Mouse (Mus musculus): ENCODE data around the gene BC048562.

BC048562 gene

DNA sequence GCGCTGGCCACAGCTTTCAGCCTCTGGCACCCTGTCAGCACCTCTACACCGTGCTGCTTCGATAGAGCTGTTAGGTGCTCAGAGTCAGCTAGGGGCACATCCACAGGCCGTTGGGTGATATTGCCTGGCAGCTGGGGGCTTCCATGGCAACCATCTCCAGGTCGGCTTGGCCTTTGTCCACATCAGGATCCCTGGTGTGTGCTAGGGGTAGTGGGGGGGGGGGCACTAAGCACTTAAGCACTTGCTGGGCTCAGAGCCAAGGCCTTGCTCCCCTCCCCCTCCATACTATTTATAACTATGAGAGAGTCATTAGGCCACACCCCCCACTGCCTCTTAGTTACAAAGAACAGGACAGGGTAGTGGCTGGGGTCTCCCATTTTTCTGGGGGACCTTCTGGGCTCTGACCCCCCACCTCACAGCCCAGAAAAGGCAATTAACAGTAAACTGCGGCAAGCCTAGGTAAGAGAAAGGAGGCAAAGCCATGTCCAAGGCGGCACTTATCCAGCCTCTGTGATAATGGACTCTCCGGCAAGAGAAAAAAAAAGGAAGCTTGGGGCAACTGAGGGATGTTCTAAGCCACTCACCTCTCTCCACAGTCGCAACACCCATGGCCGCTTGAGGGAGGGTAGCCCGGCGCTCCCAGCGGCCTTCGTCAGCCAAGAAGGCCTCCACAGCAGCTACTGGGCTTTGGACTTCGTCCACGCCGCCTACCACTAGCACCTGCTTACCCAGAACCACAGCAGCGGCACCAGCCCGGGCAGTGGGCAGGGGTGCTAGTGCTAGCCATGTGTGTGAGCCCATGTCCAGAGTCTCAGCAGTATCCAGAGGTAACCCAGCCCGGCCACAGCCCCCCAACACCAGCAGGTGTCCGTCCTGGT is 14.2 kb downstream of the BC048562 start:
- DNase-seq (ENCODE audit: low spot score), result no peak

DNA sequence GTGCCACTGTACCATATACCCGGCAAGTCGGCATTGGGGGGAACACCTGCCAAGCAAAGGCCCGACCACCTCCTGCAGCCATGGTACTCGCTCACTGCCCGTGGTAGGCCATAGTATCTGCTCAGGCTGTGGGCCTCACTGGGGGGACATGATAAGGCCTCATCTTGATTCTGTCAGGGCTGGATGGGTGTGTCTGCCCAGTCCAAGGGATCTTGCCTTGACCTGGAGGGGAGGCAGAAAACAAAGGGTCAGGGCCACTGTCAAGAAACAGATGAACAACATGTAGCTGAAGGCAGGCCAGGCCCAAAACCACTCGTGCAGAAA is 14.8 kb downstream of the BC048562 start:
- no peak for DNase-seq (ENCODE audit: low spot score)

- DNase-seq (ENCODE audit: low spot score), result no peak
Observed at GRCm38 (mm10) chr9:108451519-108452160, 15.4 kb downstream of the BC048562 start.

DNA sequence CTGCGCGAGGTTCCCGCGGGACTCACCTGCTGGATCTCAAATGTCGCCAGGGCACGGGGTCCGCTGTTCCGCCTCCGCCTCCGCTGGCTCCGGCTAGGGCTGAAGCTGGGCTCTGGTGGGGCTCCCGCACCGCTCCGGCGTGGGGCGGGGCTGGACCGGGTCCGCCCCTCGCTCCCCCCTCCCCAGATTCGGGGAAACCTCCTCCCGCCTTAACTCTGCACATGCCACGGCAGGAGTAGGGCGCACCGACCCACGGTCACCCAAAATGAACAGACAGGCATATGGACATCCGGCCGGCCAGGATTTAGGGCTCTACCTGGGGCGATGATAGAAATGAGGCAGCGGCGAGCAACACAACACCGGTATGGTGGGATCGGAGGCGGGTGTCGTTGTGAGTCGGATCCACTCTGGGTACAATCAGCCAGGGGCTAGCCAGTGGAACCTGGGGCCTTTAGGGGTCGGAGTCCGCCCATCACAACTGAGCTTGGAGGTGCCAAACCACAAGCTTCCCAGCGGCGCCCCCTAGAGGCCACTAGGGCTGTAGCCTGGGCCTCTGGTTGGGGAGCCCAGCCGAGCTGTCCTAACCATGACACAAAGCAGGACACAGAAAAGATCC is 16.1 kb downstream of the BC048562 start:
- peak; percentile 79 for DNase-seq (ENCODE audit: low spot score)

- DNase-seq (ENCODE audit: low spot score), result no peak
Observed at GRCm38 (mm10) chr9:108452911-108453310, 16.6 kb downstream of the BC048562 start.

- DNase-seq (ENCODE audit: low spot score), result no peak
Observed at GRCm38 (mm10) chr9:108453458-108453857, 17.2 kb downstream of the BC048562 start.

- DNase-seq (ENCODE audit: low spot score), result no peak
Observed at GRCm38 (mm10) chr9:108454429-108454828, 18.1 kb downstream of the BC048562 start.

GRCm38 (mm10) chr9:108455747-108456571 is 19.7 kb downstream of the BC048562 start:
- DNase-seq (ENCODE audit: low spot score), result no peak

GRCm38 (mm10) chr9:108456953-108457352 is 20.7 kb downstream of the BC048562 start:
- DNase-seq (ENCODE audit: low spot score), result no peak

DNA sequence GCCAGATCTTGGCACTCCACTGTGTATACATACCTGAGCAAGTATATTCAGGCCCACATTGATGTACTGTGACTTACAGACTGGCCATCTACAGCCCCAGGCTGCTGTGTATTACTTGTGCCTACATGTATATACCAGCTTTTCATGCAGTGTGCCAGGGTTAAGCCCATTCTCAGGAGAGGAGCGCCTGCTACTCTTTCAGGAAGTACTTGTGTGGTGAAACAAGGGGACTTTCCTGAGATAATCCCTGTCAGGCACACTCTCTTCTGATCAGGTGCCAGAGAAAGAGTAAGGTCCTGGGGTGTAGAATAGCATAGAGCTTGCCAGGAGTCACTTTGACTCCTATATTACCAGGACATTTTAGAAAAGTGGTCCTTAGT is 23.6 kb downstream of the BC048562 start:
- DNase-seq (ENCODE audit: low spot score), result no peak

- DNase-seq (ENCODE audit: low spot score), result peak; percentile 71
Observed at GRCm38 (mm10) chr9:108460319-108461178, 24.3 kb downstream of the BC048562 start, which contains the start of gene Ccdc71. Gene Ccdc71, plus strand, starts transcription at chr9:108460527.

- DNase-seq (ENCODE audit: low spot score), result no peak
Observed at GRCm38 (mm10) chr9:108461181-108461631, 24.9 kb downstream of the BC048562 start, which contains the start of gene Klhdc8b. Gene Klhdc8b, minus strand, starts transcription at chr9:108461581.

DNA sequence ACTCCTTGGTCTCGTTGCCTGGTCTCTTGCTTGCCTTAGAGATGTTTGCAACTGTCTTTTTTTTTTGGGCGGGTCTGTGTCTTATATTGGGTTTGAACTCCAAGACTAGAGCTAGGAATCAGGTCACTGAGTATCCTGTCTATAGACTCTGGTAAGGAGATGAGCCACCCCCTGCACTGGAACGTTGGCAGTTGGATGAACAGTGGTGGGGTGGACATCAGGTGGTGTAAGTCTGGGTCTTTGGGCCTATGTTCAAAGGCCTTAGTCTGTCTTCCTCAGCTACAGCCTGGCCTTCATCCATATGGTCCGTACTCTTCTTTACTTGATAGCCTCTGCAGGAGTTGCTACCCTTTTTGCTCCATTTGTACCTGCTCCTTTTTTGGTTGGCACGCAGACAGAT is 25.4 kb downstream of the BC048562 start:
- DNase-seq (ENCODE audit: low spot score), result no peak

DNA sequence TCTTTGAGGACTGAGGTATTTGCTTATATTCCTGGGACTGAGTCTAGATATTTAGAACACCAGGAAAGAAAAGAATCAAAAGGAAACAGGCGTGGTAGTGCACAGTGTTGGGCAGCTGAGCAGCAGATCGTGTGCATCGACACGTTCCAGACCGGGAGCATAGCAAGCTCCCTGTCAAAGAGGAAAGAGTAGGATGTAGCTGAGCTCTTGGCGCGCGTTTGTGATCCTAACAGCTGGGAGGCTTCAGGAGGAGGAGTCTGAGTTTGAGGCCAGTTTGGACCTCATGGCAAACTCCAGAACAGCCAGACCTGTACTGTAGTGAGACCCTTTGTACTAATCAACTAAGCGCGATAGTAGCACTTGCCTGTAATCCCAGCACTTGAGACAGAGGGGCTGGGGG is 25.9 kb downstream of the BC048562 start:
- no peak for DNase-seq (ENCODE audit: low spot score)

DNA sequence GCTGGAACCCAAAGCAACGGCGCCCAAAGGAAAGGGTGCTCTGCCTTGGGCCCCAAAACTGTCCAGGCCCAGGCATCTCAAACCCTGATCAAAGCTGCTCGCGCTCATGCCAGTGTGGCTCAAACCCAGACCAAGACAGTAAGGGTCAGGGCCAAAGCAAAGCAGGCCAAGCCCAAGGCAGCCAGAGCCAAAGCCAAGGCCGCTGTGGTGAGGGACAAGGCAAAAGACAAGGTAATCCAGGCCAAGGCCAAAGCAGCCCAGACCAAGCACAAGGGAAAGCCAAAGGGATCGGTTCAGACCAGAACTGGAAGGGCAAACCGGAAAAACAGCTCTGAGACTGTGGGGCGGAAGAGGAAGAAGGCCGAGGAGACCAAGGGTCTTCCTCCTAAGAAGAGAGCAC is 27.4 kb downstream of the BC048562 start:
- DNase-seq (ENCODE audit: low spot score), result no peak

- DNase-seq (ENCODE audit: low spot score), result no peak
Observed at GRCm38 (mm10) chr9:108466219-108466618, 29.9 kb downstream of the BC048562 start.

DNA sequence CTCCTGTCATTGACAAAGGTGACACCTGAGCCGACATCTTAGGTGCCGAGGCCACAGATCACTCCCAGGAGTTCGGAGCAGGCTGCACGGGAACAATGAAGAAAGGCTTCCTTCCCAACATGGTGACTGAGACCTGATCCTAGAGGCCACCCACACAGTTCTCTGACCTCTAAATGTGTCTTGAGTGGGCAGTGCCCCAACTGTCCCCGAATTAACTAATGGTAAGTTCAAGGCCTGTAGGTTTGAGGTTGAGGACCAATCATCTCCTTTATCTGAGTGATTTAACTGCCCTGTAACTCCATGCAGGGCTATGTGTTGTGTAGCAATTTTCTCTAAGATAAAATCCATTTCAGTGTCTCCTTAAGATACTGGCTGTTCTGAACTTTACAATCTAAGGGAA is 33.1 kb downstream of the BC048562 start:
- no peak for DNase-seq (ENCODE audit: low spot score)

- no peak for DNase-seq (ENCODE audit: low spot score)
Observed at GRCm38 (mm10) chr9:108469845-108470244, 33.6 kb downstream of the BC048562 start.

DNA sequence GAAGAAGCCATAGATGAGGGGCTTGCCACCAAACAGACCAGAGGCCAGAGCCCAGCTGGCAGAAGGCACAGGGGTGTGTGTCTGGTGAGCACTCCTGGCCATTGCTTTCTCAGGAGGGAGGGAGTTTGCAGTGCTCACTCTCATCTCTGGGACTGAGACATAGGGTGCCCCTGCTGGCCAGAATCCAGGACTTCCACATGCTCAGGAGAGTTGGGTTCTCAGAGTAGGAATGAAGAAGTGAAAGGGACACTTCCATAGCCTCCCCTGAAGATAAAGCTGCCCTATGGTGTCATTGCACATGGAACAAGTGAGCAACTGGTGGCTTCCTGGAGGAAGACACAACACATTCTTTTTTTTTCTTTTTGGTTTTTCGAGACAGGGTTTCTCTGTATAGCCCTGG is 38.2 kb downstream of the BC048562 start:
- no peak for DNase-seq (ENCODE audit: low spot score)

- DNase-seq (ENCODE audit: low spot score), result no peak
Observed at GRCm38 (mm10) chr9:108478638-108479156, 42.4 kb downstream of the BC048562 start.

GRCm38 (mm10) chr9:108479241-108479640 is 43.0 kb downstream of the BC048562 start:
- DNase-seq (ENCODE audit: low spot score), result no peak
